In the genomic region with DNA sequence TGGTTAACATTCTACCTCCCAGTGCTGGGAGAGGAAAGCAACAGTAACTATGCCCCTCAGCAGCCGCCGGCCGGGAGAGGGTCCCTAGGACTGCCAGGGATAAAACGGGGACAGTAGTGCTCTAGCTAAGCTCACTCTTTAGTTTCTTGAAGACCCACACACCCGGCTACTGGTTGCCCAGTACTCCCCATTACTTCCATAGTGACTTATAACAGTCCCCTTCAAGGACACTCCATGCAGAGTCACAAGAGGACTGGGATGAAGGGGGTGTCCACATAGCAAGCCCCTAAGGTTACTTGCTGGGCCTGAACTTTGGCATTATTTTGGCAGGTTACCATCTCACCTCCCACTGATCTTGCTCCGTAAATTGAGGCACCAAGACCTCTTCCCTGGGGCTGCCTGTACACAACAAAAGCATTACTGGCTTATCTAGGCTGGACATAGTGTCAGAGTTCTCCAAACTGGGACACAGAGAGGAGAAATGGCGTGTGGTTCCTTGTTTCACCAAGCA, we compare ENCODE assay signal across 8 mouse cellular contexts. TPM values are rescaled to one million over a fixed set of nuclear protein-coding genes. Genes with fewer than 3 reads are reported as not detected.
DNase-seq lines count a peak whose midpoint lies in the region; ATAC-seq and TF ChIP-seq lines count a peak whose summit lies in the region.

No protein-coding gene starts in this region.

- peak; percentile 72 for DNase-seq in cerebellum, adult 9-10 months
- DNase-seq in spleen, adult 2 months (ENCODE audit: low read depth in 1 of 2, low spot score in 2 of 2): no peak
- no peak for DNase-seq in spleen, postnatal 10 days (ENCODE audit: low spot score in 2 of 2)
- no peak for DNase-seq in limb, embryonic 14.5 days (ENCODE audit: low spot score)
- no peak for DNase-seq in spleen, adult 18-20 months
- DNase-seq in urinary bladder, adult 18-20 months (ENCODE audit: low spot score in 2 of 2): no peak

- peaks cover 3% of the 10 kb centered on the region; the same call in 1 of the 2 replicates for H3K36me3 ChIP-seq in spleen, adult 2 months (ENCODE audit: control insufficient read depth, insufficient read depth, low read length)
- peaks cover 19% of the 10 kb centered on the region for H3K36me3 ChIP-seq in limb, embryonic 14.5 days (ENCODE audit: control insufficient read depth, insufficient read depth, low read length)
- H3K36me3 ChIP-seq in stomach, embryonic 15.5 days: 0 out of 2 replicates have a peak, but pooled peaks cover 4% of the 10 kb centered on the region

- peak overlapping the region; percentile 89 for H3K9ac ChIP-seq in limb, embryonic 14.5 days (ENCODE audit: low read depth, low read length, severe bottlenecking)
- peak overlapping the region; percentile 83; the same call in 1 of the 2 replicates for H3K9ac ChIP-seq in stomach, embryonic 15.5 days

- no peak for ATAC-seq in cerebellum, adult (ENCODE audit: insufficient number of reproducible peaks, low FRiP score, low TSS enrichment)
- ATAC-seq in limb, embryonic 14.5 days (ENCODE audit: low FRiP score, low read depth): no peak
- no peak for ATAC-seq in stomach, embryonic 15.5 days (ENCODE audit: insufficient read depth, low FRiP score, low read depth)

- H3K4me3 ChIP-seq in spleen, adult 2 months (ENCODE audit: extremely low read depth, insufficient read depth, insufficient read length): peak overlapping the region; percentile 63
- H3K4me3 ChIP-seq in limb, embryonic 14.5 days (replicated peaks; ENCODE audit: low read length): peak overlapping the region; percentile 89
- peak overlapping the region; percentile 84 for H3K4me3 ChIP-seq in stomach, embryonic 15.5 days (replicated peaks)

- no peaks in the 10 kb centered on the region for H3K27me3 ChIP-seq in spleen, adult 2 months (ENCODE audit: control insufficient read depth, insufficient read depth, low read length)
- H3K27me3 ChIP-seq in limb, embryonic 14.5 days (ENCODE audit: control insufficient read depth, insufficient read depth, low read length): no peaks in the 10 kb centered on the region
- H3K27me3 ChIP-seq in stomach, embryonic 15.5 days (replicated peaks): no peaks in the 10 kb centered on the region

- TF ChIP-seq POLR2A in spleen, adult 2 months (IDR thresholded peaks at IDR 0.05; ENCODE audit: low read depth, low read length): no peak
- no peak for TF ChIP-seq POLR2A in limb, embryonic 14.5 days (IDR thresholded peaks at IDR 0.05; ENCODE audit: borderline replicate concordance, extremely low read depth, insufficient read depth, insufficient read length)

- WGBS in spleen, adult 2 months: 61% methylated on average over 7 of the region's 7 CpGs
- WGBS in limb, embryonic 14.5 days: 71% methylated on average over 7 of the region's 7 CpGs
- 52% methylated on average over 7 of the region's 7 CpGs for WGBS in stomach, embryonic 15.5 days

- H3K4me2 ChIP-seq in limb, embryonic 14.5 days (replicated peaks; ENCODE audit: low read depth, low read length, severe bottlenecking): peak overlapping the region; percentile 82
- H3K4me2 ChIP-seq in stomach, embryonic 15.5 days: peak overlapping the region; percentile 82

- no peaks in the 10 kb centered on the region for H3K9me3 ChIP-seq in limb, embryonic 14.5 days (ENCODE audit: control insufficient read depth, low read length)
- H3K9me3 ChIP-seq in stomach, embryonic 15.5 days: no peaks in the 10 kb centered on the region

- no peak for TF ChIP-seq CTCF in spleen, adult 2 months (IDR thresholded peaks at IDR 0.05; ENCODE audit: extremely low read depth, insufficient read depth, insufficient read length, insufficient replicate concordance)

- peaks cover 5% of the 10 kb centered on the region; the same call in 1 of the 2 replicates for H3K4me1 ChIP-seq in spleen, adult 2 months (ENCODE audit: control insufficient read depth, insufficient read depth, insufficient read length)
- peaks cover 12% of the 10 kb centered on the region for H3K4me1 ChIP-seq in limb, embryonic 14.5 days (ENCODE audit: control insufficient read depth, insufficient read depth, low read length)
- H3K4me1 ChIP-seq in stomach, embryonic 15.5 days: peaks cover 17% of the 10 kb centered on the region

- H3K27ac ChIP-seq in spleen, adult 2 months (ENCODE audit: insufficient read depth, low read length): peak overlapping the region; percentile 84; the same call in 1 of the 2 replicates
- H3K27ac ChIP-seq in limb, embryonic 14.5 days (replicated peaks; ENCODE audit: low read depth, low read length): no peak overlapping the region
- H3K27ac ChIP-seq in stomach, embryonic 15.5 days: peak overlapping the region; percentile 88; the same call in 1 of the 2 replicates

RNA-seq across cellular contexts. Expression of gene Nacc2, which starts 16.1 kb away (rescaled TPM):
- 10.7 and 16.8 TPM in 2 replicates for polyA plus RNA-seq in spleen, adult 2 months (2012; rRNA removed)
- polyA plus RNA-seq in limb, embryonic 14.5 days (2012; rRNA removed): 6.4 and 11.8 TPM in 2 replicates
- polyA plus RNA-seq in limb, embryonic 14.5 days (2014; fragmentation: Nextera tagmentation; extraction: Ambion mirVana): 5.0 and 5.3 TPM in 2 replicates
- 14.1 and 16.5 TPM in 2 replicates for polyA plus RNA-seq in stomach, embryonic 15.5 days (2015; fragmentation: Nextera tagmentation; extraction: Ambion mirVana)
